Mouse (Mus musculus) embryonic facial prominence, embryonic 13.5 days (tissue): Measurements from ENCODE around the gene Bag5. TPM values are rescaled to one million over a fixed set of nuclear protein-coding genes. Genes with fewer than 3 reads are reported as not detected.
A peak's percentile ranks its signal among the peaks of the same experiment; 100 is the strongest.

Experiments used
- ATAC-seq: fragments of 200-750 bp; cut with Nextera tagmentation; 2 replicates; pipeline ENCODE4 v1.8.0; 2017; ENCODE audit warnings: low read depth; ENCODE audit not compliant: insufficient number of reproducible peaks, insufficient read depth, low FRiP score, low TSS enrichment
- H3K27ac ChIP-seq: fragments of 300-500 bp; sonication (generic); 2 replicates; pipeline ENCODE4 v1.5.1; 2015; ENCODE audit warnings: moderate library complexity, mild to moderate bottlenecking, inconsistent platforms
- H3K27me3 ChIP-seq: fragments of 300-500 bp; sonication (generic); 2 replicates; pipeline ENCODE4 v1.6.1; 2015; ENCODE audit warnings: mild to moderate bottlenecking, inconsistent platforms
- H3K36me3 ChIP-seq: fragments of 300-500 bp; sonication (generic); 2 replicates; pipeline ENCODE4 v1.6.1; 2015; ENCODE audit warnings: mild to moderate bottlenecking, inconsistent platforms
- H3K4me1 ChIP-seq: fragments of 300-500 bp; sonication (generic); 2 replicates; pipeline ENCODE4 v1.6.1; 2015; ENCODE audit warnings: inconsistent platforms
- H3K4me2 ChIP-seq: fragments of 300-500 bp; sonication (generic); 2 replicates; pipeline ENCODE4 v1.6.1; 2015; ENCODE audit warnings: moderate library complexity, mild to moderate bottlenecking, inconsistent platforms
- H3K4me3 ChIP-seq: fragments of 300-500 bp; sonication (generic); 2 replicates; pipeline ENCODE4 v1.5.1; 2015; ENCODE audit warnings: mild to moderate bottlenecking, inconsistent platforms
- H3K9ac ChIP-seq: fragments of 300-500 bp; sonication (generic); 2 replicates; pipeline ENCODE4 v1.6.1; 2015; ENCODE audit warnings: mild to moderate bottlenecking, inconsistent platforms
- H3K9me3 ChIP-seq: fragments of 300-500 bp; sonication (generic); 2 replicates; pipeline ENCODE4 v1.6.1; 2016; ENCODE audit warnings: inconsistent platforms
- WGBS: fragments of 180-500 bp; shearing (Covaris S2); methylation state at CpG from one replicate; pipeline ENCODE4 v1.1.7; 2015; ENCODE audit warnings: mixed read lengths; 5-methylcytosine and 5-hydroxymethylcytosine counted together
- polyA plus RNA-seq: library from polyadenylated mRNA; unstranded; fragments of >200 nt; fragmentation: Nextera tagmentation; extraction: Ambion mirVana; gene quantifications from 2 replicates; pipeline ENCODE4 v1.2.1, GENCODE M21; 2015

Gene Bag5
- polyA plus RNA-seq, 1 experiment from 2014 or later: 64.5 TPM

DNA sequence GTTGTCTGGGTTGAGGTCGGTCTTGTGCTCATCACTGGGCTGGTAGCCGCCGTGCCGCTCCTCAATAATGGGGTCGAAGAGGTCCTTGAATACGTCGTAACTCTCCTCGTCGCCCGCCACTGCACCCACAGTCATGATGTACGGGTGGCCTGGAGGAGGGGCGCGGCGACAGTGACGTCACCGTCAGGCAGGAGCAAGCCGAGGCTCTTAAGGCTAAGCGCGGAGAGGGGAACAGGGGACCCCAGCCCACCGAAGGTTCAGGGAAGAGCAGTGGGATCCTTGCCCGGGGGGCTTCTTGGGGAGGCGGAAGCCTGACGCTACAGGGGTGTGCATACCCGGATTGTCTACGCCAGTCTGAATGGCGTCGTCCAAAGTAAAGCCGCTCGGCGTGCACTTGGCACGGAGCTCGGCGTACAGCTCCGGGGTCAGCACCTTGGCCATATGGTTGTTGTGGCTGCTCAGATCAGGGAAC lies 41.6 kb downstream of the Bag5 start:
- WGBS: under 1% methylated on average over 34 of the region's 34 CpGs
- ATAC-seq: no peak
- no peaks in the 10 kb centered on the region for H3K36me3 ChIP-seq
- H3K9me3 ChIP-seq: no peaks in the 10 kb centered on the region
- H3K4me3 ChIP-seq: peak overlapping the region; percentile 57
- H3K9ac ChIP-seq: peak overlapping the region; percentile 73
- H3K4me2 ChIP-seq: peak overlapping the region; percentile 98
- H3K27me3 ChIP-seq: peaks cover 59% of the 10 kb centered on the region
- no peak overlapping the region for H3K27ac ChIP-seq
- H3K4me1 ChIP-seq: peaks cover 36% of the 10 kb centered on the region

DNA sequence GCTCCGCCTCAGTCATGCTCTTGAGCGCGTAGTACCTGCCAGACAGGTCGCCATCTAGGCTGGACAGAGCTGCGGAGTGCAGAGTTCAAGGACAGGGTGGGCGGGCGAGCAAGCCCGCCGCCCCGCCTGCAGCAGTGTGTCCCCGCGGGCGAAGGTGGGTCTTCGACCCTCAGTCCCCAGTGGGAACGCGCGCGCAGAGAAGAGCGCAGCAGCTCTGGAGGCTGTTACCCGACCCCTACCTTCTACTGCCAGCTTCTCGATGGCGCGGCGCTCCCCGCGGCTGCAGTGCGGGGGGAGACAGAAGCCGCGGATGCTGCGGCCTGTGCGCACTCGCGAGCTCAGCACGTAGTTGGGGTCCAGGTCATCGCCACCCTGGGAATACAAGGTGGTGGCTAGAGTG lies 42.1 kb downstream of the Bag5 start:
- ATAC-seq: no peak
- H3K9me3 ChIP-seq: no peaks in the 10 kb centered on the region
- H3K27me3 ChIP-seq: peaks cover 59% of the 10 kb centered on the region
- H3K4me3 ChIP-seq: peak overlapping the region; percentile 57
- peak overlapping the region; percentile 73 for H3K9ac ChIP-seq
- H3K4me1 ChIP-seq: peaks cover 36% of the 10 kb centered on the region
- peak overlapping the region; percentile 98 for H3K4me2 ChIP-seq
- H3K27ac ChIP-seq: no peak overlapping the region
- WGBS: 1% methylated on average over 35 of the region's 35 CpGs
- H3K36me3 ChIP-seq: no peaks in the 10 kb centered on the region

DNA sequence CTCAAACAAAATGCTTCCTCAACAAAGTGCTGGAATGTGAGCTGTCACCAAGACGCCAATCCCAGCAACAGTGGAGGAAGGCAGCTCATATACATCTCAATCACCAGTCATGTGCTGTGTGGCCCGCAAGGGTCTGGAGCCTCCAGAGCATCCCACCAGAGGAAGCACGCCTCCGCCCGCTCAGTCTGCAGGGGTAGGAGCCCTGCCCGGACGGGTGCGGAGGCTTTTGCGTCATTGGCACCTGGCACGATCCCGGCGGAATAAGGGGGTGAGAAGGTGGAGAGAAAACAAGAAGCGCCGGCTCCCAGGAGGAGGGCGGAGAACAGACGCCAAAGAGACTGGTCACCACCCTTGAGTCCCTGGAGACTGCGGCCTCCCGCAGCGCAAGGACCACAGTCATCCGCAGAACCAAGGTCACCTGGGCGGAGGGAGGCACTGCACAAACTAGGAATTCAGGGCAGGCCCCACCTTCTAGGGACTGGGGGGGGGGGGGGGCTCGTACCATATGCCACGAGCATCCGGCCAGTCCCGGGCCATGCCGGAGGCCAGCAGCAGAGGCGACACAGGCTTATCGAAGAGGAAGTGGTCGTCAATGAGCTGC lies 42.6 kb downstream of the Bag5 start:
- H3K4me3 ChIP-seq: peak overlapping the region; percentile 57
- H3K27me3 ChIP-seq: peaks cover 59% of the 10 kb centered on the region
- peaks cover 41% of the 10 kb centered on the region for H3K4me1 ChIP-seq
- 9% methylated on average over 26 of the region's 29 CpGs for WGBS
- no peak for ATAC-seq
- H3K27ac ChIP-seq: no peak overlapping the region
- H3K9me3 ChIP-seq: no peaks in the 10 kb centered on the region
- no peaks in the 10 kb centered on the region for H3K36me3 ChIP-seq
- H3K4me2 ChIP-seq: peak overlapping the region; percentile 98
- H3K9ac ChIP-seq: peak overlapping the region; percentile 73; the same call in 1 of the 2 replicates

DNA sequence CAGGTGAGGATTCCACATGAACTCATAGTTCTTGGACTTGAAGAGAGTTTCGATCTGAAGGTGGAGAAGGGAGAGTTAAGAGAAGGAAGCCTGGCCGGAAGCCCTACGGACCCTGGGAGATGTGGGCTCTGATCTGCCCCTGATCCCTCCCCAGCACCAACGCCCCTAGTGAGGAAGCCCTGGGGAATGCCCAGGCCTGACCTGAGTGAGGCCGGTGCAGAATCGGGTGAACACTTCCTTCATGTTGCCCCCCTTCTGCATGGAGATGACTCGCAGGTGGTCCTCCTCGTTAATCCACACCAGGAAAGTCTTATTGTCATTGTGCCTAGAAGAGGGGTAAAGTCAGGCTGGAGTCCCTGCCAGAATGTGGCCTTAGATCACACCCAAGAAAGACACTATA lies 43.1 kb downstream of the Bag5 start:
- H3K4me3 ChIP-seq: peak overlapping the region; percentile 57; the same call in 1 of the 2 replicates
- H3K36me3 ChIP-seq: no peaks in the 10 kb centered on the region
- no peak overlapping the region for H3K9ac ChIP-seq
- no peak overlapping the region for H3K27ac ChIP-seq
- no peak for ATAC-seq
- whole genome bisulfite sequencing: 66% methylated on average over 8 of the region's 8 CpGs
- peaks cover 57% of the 10 kb centered on the region for H3K27me3 ChIP-seq
- no peaks in the 10 kb centered on the region for H3K9me3 ChIP-seq
- peaks cover 43% of the 10 kb centered on the region for H3K4me1 ChIP-seq
- peak overlapping the region; percentile 98; the same call in 1 of the 2 replicates for H3K4me2 ChIP-seq

DNA sequence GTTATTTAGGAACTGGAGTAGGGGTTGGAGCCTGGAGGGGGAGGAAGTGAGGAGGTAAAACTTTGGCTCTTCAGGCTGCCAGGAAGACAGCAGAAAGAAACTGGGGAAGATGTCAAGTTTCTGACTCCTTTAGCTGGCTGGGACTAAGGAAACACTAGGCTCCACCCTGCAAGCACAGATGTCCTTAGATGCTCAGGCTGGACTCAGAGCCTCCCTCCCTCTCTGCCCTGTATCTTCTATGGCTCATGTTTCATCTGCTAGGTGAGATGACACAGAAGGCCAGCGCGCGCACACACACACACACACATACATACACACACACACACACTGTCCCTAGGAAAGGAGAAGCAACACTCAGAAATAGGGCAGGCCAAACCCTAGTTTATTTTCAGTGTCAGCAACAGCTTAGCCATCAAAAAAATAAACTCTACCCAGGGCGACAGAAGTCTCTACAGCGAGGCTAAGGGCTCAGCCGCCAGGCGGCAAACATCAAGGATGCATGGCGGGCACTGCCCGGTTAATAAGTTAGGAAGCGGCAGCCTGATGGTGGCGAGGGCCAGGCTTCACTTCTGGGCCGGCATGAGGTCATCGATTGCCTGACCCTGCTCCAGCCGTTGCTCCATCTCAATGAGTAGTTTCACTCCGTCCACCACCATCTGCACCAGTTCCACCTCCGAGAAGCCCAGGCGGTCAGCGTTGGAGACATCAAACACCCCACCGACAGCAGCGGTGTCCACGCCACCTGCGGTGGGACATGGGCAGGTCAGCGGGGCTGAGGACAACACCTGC lies 43.9 kb downstream of the Bag5 start:
- Histone ChIP-seq H3K9me3 (no peaks in the 10 kb centered on the region), H3K27me3 (peaks cover 52% of the 10 kb centered on the region), H3K36me3 (no peaks in the 10 kb centered on the region), H3K4me1 (peaks cover 43% of the 10 kb centered on the region), H3K9ac (peak overlapping the region; percentile 65), H3K27ac (peak overlapping the region; percentile 87), H3K4me2 (peak overlapping the region; percentile 63), H3K4me3 (peak overlapping the region; percentile 30; the same call in 1 of the 2 replicates)
- 74% methylated on average over 23 of the region's 23 CpGs for WGBS
- ATAC-seq: no peak

DNA sequence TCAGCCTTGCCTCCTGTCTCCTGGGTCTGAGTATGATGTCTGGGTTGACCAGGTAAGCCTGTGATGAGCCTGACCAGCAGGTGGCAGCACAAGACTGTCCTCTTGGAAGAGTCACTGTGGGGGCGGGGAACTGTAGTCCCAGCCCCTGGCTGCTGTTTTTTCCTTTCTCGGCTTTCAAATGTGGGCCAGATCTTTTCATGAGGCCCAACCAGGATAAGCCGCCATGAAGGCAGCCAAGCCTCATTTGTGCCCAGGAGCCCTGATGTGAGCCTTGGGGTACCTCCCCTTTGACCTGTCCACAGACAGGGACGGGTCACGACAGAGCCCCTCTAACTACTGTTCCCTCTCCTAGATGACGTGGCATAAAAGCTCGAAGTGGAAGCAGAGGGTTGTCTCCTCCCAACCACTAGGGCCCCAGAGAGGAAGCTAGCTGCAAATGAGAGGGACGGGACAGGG lies 44.6 kb downstream of the Bag5 start:
- peak overlapping the region; percentile 87 for H3K27ac ChIP-seq
- H3K9ac ChIP-seq: peak overlapping the region; percentile 65
- H3K36me3 ChIP-seq: no peaks in the 10 kb centered on the region
- H3K9me3 ChIP-seq: no peaks in the 10 kb centered on the region
- peak overlapping the region; percentile 63 for H3K4me2 ChIP-seq
- peak overlapping the region; percentile 30 for H3K4me3 ChIP-seq
- peak; percentile 74 for ATAC-seq
- peaks cover 45% of the 10 kb centered on the region for H3K27me3 ChIP-seq
- peaks cover 49% of the 10 kb centered on the region for H3K4me1 ChIP-seq
- 0% methylated on average over 8 of the region's 8 CpGs for WGBS

DNA sequence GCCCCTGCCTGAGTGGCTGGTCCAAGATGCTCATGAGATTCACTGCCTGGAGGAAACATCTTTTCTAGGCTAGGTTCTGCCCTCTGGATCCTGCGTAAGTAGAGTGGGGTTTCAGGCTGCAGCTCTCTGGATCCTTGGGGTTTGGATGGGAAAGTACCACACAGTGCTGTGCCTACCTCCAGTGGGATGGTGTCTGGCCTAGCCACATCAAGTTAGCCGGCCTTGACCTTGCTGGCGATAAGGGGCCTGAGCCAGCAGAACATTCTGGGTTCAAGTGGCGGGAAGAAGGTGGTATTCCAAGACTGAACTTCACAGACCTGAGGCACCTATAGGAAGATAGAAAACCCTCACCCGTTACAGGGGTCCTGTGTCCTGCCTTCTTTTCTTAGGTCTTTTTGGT lies 45.6 kb downstream of the Bag5 start:
- Histone ChIP-seq H3K27ac (no peak overlapping the region), H3K27me3 (peaks cover 34% of the 10 kb centered on the region), H3K9me3 (no peaks in the 10 kb centered on the region), H3K36me3 (peaks cover under 1% of the 10 kb centered on the region; the same call in 1 of the 2 replicates), H3K4me3 (no peak overlapping the region), H3K4me2 (no peak overlapping the region), H3K4me1 (peaks cover 46% of the 10 kb centered on the region), H3K9ac (no peak overlapping the region; the same call in 1 of the 2 replicates)
- no peak for ATAC-seq
- WGBS: 94% methylated on average over 5 of the region's 5 CpGs

DNA sequence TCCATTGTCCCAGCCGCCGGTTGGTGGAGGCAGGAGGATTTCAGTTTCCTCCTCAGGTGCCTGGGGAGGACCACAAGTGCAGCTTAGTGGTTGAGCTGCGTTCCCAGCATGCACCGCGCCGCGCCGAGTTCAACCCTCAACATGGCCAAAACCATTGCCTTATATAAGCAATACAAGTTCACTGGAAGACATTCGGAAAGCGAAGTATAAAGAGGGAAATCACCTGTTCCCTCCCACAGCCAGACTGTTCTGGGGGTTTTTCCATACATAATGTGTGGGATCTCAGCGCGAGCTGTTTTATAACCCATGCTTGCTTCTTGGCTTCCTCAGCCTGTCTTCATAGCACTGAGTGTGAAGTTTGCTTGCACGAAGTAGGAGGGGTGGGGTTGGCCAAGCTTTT lies 46.7 kb downstream of the Bag5 start:
- Histone ChIP-seq H3K9me3 (no peaks in the 10 kb centered on the region), H3K27me3 (peaks cover 24% of the 10 kb centered on the region), H3K9ac (no peak overlapping the region), H3K4me3 (no peak overlapping the region), H3K4me2 (no peak overlapping the region), H3K36me3 (peaks cover 9% of the 10 kb centered on the region; the same call in 1 of the 2 replicates), H3K27ac (no peak overlapping the region), H3K4me1 (peaks cover 35% of the 10 kb centered on the region)
- WGBS: 73% methylated on average over 13 of the region's 13 CpGs
- no peak for ATAC-seq

DNA sequence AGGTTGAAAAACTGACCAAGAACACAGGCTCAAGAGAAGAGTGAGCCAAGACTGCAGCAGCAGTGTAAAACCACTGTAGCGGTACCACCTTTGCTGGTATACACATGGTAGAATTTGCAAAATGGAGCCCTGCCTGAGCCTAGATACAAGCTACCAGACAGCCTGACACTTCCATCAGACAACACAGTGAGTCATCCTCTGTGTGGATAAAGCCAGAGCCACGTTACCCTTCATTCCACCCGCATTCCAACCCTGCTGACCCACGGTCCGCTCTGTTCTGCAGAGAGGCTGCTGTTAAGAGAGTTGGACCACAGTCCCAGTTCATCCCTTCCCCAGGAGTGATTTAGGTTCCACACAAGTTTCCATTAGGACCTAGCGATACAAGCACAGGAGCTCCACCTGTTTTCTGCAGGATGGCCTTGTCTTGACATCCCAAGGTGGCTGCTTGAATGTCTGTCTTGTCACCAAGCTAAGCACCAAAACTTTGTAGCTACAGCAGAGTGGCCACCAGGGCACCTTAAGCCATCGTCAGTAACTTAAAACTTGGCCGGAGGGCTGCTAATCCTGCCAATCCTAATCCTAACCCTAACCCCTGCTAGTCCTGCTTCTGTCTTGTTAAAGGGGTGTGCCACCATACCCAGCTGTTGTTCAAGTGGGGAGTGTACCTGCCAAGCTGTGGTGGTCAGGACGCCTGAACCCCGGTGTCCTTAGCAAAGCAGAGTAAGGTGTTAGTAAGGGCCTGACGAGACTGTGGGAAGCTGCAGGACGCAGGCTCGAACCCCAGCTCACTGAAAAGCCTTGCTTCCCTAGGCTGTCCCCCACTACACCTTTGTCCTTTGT lies 47.8 kb downstream of the Bag5 start:
- Histone ChIP-seq H3K4me2 (no peak overlapping the region), H3K4me1 (peaks cover 24% of the 10 kb centered on the region), H3K4me3 (no peak overlapping the region), H3K36me3 (peaks cover 20% of the 10 kb centered on the region), H3K9ac (0 out of 2 replicates have a peak overlapping the region, but pooled peaks have one; percentile 4), H3K27me3 (peaks cover 13% of the 10 kb centered on the region), H3K9me3 (no peaks in the 10 kb centered on the region), H3K27ac (peak overlapping the region; percentile 13; the same call in 1 of the 2 replicates)
- WGBS: 80% methylated on average over 13 of the region's 13 CpGs
- no peak for ATAC-seq

DNA sequence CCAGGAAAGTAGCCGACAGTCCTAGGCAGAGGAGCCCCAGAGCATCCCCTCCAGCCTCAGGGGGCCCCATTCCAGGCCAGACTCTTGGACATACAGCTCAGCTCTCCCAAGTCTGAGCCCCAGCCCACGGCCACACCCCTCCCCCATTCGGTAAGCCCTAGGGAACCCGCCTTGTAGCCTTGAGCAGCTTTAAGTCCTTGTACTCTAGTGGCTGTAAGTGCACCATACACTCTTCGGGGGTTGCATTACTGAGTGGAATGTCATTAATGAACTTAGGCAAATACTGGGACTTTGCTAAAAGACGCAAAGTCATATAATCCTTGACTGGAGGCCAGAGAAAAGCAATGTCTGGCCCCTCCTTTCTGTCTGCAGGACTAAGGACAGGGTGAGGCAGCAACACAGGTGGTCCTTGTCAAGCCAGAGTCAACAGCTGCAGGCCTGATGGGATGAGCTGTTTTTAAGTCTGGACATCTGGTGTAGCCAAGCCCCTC lies 48.9 kb downstream of the Bag5 start:
- H3K9me3 ChIP-seq: no peaks in the 10 kb centered on the region
- WGBS: 38% methylated on average over 6 of the region's 6 CpGs
- H3K9ac ChIP-seq: peak overlapping the region; percentile 21; the same call in 1 of the 2 replicates
- H3K27me3 ChIP-seq: peaks cover 2% of the 10 kb centered on the region; the same call in 1 of the 2 replicates
- H3K4me1 ChIP-seq: peaks cover 21% of the 10 kb centered on the region
- H3K4me2 ChIP-seq: no peak overlapping the region
- peak overlapping the region; percentile 28; the same call in 1 of the 2 replicates for H3K27ac ChIP-seq
- no peak overlapping the region for H3K4me3 ChIP-seq
- no peak for ATAC-seq
- H3K36me3 ChIP-seq: peaks cover 29% of the 10 kb centered on the region
